Mouse (Mus musculus): ENCODE results near the gene Hsd17b11. TPM values are rescaled to one million over a fixed set of nuclear protein-coding genes. Genes with fewer than 3 reads are reported as not detected.
"Not testable (repeated sequence)": the region's sequence is repeated elsewhere in the genome, so short reads cannot be mapped to it uniquely, and the experiment has no call there.

Hsd17b11 gene
- polyA plus RNA-seq, 1 experiment = 48.7 TPM

DNA sequence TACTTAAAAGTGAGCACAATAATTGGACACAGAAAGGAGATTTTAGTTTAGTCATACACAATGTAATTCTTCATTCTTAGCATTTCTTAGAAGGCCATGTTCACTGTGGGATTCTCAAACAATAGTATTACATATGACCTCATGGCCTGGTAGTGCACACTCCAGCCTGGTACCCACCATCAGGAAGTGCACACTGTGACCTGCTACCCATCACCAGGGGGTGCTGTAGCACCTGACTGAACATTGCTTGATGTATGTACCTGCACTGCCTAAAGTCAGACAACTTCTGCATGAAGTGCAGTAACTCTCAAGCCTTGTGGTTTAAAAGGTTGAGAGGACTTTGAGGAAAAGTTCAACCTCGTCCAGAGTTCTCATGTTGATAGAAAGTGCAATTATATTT, 28.1 kb downstream of the Hsd17b11 start:
- DNase-seq (ENCODE audit: extremely low spot score in 1 of 2, low spot score in 1 of 2) = no peak

DNA sequence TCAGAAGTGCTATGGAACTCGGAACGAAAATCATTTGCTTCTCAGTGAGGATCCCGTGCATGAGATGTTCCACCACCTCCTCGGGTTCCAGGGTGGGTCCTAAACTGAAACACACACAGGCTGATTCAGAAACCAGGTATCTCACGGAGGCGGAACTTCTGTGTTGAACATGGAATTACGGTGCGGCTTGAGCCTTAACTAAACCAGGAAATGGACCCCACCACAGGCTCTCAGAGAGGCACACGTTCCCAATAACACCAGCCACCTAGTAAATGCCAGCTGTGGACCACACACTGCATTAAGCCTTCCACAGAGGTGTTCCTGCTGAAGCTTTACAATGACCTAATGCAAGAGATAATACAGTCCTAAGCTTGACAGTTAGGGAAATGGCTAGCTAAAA, 28.9 kb downstream of the Hsd17b11 start:
- no peak for DNase-seq (ENCODE audit: extremely low spot score in 1 of 2, low spot score in 1 of 2)

DNA sequence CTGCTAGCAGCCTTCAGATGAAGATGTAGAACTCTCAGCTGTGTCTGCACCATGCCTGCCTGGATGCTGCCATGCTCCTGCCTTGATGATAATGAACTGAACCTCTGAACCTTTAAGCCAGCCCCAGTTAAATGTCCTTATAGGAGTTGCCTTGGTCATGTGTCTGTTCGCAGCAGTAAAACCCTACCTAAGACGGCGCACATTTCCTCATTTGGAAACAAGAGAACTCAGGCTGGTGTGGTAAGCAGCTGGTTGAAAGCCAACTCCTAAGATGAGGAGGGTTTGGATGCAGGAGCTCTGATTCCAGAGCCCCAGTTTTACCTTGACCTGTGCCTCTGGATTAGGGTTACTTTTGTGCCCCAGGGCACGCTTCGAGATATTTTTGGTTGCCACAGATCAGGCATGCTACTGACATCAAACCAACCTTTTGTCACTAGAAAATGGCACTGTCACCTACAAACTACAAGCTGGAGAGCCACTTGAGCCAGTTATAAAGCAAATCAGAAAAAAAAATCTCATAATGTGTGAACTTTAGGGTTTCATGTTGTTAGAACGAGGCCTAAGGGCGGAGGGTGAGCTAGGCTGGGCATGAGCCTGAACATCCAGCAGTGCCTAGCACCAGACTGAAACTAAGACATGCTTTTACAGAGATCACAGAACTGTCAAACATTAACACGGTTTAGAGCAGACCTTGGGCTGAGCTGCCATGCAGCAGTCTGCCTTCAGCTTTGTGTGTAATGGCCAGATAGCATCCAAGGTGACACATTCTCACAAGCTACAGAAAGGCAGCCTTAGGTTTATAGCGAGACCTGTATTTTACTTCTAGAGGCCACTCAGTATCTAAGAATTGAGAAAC, 40.8 kb downstream of the Hsd17b11 start:
- DNase-seq (ENCODE audit: extremely low spot score in 1 of 2, low spot score in 1 of 2) = no peak

DNA sequence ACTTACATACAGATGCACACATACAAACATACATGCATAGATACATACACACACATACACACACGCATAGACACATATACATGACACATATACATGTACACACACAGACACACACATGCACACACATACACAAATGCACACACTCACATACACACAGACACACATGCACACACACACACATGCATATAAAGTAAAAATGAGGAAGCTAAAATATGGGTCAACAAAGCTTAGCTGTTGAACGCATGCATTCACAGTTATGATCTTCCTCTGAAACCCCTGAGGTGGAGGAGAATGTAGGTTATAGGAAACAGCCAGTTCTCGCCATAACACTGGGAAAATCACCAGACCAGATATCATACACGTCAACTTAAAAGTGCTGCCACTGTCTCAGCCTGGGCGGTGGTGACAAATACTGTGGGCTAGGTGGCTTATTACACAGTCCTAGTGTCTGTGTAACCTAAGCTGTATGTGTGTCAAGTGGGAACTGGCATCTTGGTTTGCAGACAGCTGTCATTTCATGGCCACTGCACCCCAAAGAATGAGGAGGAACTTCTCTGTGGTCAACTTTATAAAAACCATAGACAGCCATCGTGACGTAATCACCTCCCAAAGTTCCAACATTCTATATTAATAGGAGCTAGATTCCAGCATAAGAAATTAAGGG, 43.7 kb downstream of the Hsd17b11 start:
- no peak for DNase-seq (ENCODE audit: extremely low spot score in 1 of 2, low spot score in 1 of 2)

DNA sequence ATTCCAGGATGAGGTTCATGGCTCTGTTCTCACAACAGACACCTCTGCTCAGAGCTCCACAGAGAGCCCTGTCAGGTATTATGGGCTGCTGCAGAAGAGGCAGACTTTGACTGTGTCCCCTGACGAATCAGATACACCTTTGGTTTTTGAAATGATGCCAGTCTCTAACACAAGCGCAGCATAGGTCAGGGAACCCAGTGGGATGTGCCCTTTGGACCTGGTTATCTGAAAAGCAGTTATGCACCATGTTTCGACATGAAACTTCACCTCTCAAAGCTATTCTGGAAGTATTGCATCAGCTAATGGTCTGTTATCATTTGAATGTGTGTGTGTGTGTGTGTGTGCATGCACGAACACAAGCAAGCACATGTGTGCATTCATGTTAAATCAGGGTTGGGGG, 44.4 kb downstream of the Hsd17b11 start, which contains the start of gene Hsd17b13:
Gene Hsd17b13 (minus strand): TSS at position 114 of the 400 bp plus-strand sequence.
- no peak for DNase-seq (ENCODE audit: extremely low spot score in 1 of 2, low spot score in 1 of 2)

DNA sequence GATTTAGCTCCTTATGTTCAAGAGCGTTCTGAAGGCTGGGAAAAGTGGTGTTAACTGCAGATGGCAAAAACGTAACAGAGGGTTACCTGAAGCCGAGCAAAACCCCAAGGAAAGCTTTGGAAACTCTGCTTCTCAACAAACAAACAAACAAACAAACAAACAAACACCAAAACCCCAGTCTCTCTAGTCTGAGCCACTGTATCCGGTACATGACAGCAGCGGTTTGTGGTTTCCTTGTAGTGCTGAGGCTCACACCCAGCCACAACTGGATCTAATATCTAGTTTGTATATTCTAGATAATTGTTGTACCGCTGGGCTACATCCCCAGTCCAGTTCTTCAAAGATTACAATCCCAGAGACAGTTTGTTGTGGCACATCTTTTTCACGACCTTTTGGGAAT, 46.0 kb downstream of the Hsd17b11 start:
- DNase-seq (ENCODE audit: extremely low spot score in 1 of 2, low spot score in 1 of 2) = no peak

DNA sequence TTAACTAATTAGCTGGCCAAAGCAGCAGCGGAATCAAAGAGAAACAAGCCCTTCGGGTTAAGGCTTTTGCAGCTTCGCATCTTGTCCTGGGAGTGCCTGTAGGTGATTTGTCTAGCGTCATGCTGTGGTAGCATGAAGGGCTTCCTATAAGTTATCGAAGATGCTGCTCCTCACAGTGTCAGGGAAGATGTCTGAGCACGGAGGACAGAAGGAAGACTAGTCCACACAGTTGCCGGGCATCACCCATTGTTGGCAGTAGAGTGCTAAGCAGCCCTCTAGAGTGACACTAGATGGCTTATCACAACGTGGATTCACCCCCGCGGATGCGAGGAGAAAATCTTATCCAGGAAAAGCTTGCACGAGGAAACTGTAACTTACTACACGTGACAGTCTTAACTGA, 48.9 kb downstream of the Hsd17b11 start:
- no peak for DNase-seq (ENCODE audit: extremely low spot score in 1 of 2, low spot score in 1 of 2)

DNA sequence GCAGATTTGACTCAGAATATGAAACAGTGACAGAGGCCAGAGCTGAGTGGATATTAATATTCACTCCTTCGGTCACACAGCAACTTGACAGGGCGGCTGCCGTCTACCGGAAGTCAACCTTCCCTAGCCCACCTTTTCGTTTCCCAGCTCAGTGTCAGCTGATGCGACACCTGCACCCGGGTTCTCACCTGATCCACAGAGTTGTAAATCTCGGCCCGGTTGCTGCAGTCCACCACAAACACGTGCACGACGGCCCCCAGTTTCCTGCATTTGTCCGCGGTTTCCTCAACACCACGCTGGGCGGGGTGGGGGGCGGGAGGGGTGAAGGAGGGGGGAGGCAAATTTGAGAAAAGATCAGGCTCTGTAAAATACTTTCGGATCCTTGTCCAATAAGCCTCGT, 49.3 kb downstream of the Hsd17b11 start:
- no peak for DNase-seq (ENCODE audit: extremely low spot score in 1 of 2, low spot score in 1 of 2)

DNA sequence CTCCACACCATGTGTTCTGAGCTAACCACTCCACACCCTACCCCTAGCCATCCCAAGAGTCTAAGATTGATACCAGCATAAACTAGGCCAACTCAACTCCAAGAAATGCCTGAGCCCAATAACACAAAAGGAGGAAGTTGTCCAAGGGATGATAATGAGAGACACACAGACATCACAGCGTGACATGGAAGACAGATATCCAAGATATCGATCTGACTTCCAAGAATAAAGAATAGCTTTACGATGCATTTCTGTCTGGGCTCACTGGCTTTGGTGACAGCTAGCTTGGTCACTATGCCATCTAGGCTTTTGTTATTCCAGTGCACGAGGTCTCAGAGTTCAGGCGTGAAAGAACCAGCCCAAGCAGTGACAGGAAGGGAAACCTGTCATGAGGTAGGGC, 50.7 kb downstream of the Hsd17b11 start:
- DNase-seq (ENCODE audit: extremely low spot score in 1 of 2, low spot score in 1 of 2) = no peak

DNA sequence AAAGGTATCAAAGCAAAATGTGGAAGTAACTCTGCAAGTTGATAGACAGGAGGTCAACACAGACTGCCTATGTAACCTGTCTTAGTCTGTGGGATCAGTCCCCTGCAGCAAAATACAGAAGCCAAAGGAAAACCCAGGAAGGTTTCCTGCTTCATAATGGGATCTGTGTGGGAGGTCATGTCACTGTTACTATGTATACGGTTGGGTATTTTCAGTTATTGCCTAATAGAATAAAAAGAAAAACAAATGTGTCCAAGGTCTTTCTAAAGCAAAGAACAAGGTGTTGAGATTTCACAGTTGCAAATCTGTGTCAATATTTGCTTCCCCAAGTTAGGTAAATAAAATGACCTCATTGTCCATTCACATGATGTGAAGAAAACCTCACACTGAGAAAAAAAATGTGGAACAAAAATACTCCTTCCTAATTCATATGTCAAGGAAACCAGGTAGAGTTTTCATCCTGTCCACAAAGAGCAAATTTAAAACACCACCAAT, 58.7 kb downstream of the Hsd17b11 start:
- DNase-seq (ENCODE audit: extremely low spot score in 1 of 2, low spot score in 1 of 2) = no peak

DNA sequence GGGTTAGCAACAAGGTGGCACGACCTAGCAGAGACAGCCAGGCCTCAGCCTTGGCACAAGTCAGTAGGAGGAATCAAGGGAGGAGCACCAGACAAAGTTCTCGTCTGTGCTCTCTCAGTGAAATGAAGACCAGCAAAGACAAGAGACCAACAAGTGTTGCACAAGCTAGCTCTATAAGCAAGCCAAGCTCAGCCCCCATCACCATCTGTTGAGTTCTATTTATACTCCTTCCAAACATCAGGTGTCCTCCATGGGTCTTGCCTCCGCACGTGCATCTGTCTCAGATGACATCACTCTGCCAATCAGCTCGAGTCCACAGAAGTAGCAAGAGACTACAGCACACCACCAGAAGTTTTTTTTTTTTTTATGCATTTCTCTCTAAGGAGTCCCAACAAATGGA, 67.1 kb downstream of the Hsd17b11 start:
- peak in 1 of 2 experiments; percentile 38 for DNase-seq (ENCODE audit: extremely low spot score in 1 of 2, low spot score in 1 of 2)

DNA sequence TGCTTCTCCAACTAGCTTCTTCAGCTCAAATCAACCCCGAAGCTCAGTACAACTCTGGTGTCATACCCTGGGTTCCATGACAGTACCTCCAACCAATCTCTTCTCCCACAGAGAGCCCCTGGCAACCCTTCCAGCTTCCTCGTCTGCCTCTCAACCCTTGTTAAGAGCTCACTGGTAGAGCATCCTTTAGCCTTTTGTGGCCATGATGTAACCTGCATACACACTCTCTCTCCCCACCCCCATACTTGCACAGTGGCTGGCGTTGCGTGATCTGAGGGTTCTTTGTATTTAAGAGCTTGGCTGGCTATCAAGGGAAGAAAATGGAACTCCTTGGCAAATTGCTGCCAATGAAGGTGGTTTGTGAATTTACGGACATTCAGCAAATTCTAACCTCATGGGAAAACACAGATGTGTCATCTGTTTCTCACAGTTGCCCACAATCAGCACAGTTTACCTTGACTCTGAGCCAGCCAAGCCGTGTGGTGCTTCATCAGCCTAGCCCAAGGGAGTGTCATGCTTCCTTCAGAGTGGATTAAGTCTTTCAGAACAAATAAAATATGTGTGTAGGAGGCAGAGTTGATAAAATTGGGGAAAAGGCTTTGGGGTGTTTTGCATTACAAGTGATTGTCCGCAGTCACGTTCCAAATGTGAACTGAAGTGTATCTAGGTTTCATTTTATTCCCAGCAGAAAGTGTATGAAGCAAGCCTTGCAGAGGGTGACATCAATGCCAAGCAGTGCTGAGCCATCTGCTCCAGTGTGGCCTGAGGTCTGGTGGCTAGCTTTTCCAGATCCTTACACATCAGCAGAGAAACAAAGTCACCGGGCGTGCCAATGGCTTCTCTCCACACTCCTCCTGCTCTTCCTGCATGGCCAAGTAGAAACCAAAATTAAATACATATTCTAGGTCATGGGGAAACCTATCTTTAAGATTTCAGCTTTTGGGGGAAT, 68.3 kb downstream of the Hsd17b11 start:
- DNase-seq (ENCODE audit: extremely low spot score in 1 of 2, low spot score in 1 of 2) = peak in 1 of 2 experiments; percentile 42

DNA sequence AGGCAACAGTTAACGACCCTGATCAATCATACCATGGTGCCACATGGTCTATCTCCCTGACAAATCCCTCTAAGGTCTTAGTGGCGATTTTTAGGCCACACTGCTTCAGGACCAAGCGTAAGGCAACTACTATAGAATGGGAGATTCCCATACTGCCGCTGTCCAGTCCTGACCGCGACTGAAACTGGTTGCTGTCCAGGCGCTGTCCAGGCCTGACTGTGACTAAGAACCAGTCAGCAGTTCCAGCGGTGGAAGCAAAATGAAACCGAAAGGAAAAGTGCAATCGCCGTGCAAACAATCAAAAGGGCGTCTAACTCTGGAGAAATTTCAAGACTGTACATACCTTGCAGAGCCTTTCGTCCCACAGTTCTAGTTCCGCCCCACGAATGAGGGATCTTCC, 71.6 kb downstream of the Hsd17b11 start:
- DNase-seq (ENCODE audit: extremely low spot score in 1 of 2, low spot score in 1 of 2) = not testable (repeated sequence)

DNA sequence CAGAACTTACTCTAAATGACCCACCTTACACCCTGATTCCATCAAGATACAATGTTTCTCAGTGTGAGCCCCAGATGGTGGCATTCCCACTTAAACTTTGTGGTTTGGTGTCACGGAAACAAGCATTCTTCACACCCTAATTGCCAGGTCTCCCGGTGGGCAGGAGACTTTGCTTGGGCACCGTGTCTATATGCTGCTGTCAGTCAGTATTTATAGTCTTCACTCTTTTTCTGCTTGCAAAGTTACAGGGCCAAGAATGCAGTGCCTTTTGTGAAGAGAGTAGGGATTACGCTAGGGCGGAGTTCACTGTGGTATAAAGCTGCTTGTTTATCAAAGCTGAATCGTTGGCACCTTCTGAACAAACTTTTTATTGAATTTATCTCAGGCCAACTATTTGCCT, 78.5 kb downstream of the Hsd17b11 start:
- no peak for DNase-seq (ENCODE audit: extremely low spot score in 1 of 2, low spot score in 1 of 2)

DNA sequence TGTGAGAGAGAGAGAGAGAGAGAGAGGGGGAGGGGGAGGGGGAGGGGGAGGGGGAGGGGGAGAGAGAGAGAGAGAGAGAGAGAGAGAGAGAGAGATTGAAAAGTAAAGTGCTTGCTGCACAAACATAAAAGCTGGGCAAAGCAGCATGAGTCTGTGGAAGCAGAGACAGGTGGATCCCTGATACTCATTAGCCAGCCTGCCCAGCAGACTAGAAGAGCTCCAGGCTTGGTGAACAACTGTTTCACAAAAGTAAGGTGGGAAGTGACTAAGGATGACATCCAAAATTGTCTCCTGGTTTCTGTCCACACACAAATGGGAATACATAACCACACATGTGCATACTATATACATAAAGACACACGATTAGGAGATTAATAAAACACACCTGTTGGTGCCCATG, 81.9 kb downstream of the Hsd17b11 start:
- DNase-seq (ENCODE audit: extremely low spot score in 1 of 2, low spot score in 1 of 2) = no peak

Other genes starting within 250 kb of the Hsd17b11 start
- gene Klhl8, start 110.7 kb downstream of the Hsd17b11 start, polyA plus RNA-seq (2012; rRNA removed) = 28.9 and 29.4 TPM in 2 replicates
- gene Hsd17b13, start 44.5 kb downstream of the Hsd17b11 start, polyA plus RNA-seq (2012; rRNA removed) = 0.32 and 0.34 TPM in 2 replicates
- gene Nudt9, start 24.4 kb upstream of the Hsd17b11 start, polyA plus RNA-seq (2012; rRNA removed) = 79.1 and 81.9 TPM in 2 replicates
- gene Gm17660, start 55.7 kb upstream of the Hsd17b11 start, polyA plus RNA-seq (2012; rRNA removed) = not detected in 2 replicates
- gene Sparcl1, start 91.8 kb upstream of the Hsd17b11 start, polyA plus RNA-seq (2012; rRNA removed) = 1,576 and 1,727 TPM in 2 replicates
- gene Dspp, start 148.8 kb upstream of the Hsd17b11 start, polyA plus RNA-seq (2012; rRNA removed) = 0.02 and 0.04 TPM in 2 replicates
- 4.1 and 4.3 TPM in 2 replicates for gene Dmp1, start 180.7 kb upstream of the Hsd17b11 start, polyA plus RNA-seq (2012; rRNA removed)

Measured in frontal cortex, adult 2 months (tissue).